Mouse (Mus musculus): ENCODE results near the gene Als2. TPM values are rescaled to one million over a fixed set of nuclear protein-coding genes. Genes with fewer than 3 reads are reported as not detected.

Als2 gene
- polyA plus RNA-seq, 1 experiment from 2014 or later = 9.6 TPM

DNA sequence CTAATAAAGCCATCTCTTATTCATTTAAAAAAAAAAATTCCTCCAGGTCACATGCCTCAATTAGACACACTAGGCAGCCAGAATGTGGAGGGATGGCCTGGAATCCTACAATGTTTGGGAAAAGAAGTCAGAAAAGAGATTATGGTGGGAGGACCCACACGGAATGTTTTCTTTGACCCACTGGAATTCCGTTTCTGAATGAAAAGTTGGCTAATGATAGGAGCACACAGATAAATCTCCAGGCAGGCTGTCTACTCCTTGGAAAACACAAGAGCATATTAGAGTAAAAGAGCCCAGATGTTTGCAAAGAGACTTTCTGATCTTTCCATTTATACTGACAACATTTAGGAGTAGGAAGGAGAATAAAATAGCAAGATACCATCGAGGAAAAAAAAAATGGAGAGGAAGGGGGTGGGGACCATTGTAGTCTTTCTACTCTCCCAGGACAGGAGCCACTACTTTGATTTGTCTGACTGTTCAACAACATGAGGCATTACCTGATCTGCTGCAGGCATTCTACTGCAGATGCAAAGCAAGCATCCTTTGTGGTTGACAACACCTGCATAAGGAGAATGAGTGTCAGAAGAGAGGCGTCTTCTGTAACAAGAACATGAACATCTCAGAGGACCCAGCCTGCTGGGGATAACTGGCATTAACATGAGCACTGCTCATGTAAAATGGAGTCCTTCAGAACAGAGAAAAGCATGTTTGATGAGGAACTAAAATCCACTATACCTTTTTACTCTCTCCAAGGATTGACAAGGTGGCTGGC lies 69.2 kb downstream of the Als2 start:
- WGBS = 74% methylated on average over 4 of the region's 4 CpGs
- H3K27ac ChIP-seq (ENCODE audit: low read depth) = no peak overlapping the region

DNA sequence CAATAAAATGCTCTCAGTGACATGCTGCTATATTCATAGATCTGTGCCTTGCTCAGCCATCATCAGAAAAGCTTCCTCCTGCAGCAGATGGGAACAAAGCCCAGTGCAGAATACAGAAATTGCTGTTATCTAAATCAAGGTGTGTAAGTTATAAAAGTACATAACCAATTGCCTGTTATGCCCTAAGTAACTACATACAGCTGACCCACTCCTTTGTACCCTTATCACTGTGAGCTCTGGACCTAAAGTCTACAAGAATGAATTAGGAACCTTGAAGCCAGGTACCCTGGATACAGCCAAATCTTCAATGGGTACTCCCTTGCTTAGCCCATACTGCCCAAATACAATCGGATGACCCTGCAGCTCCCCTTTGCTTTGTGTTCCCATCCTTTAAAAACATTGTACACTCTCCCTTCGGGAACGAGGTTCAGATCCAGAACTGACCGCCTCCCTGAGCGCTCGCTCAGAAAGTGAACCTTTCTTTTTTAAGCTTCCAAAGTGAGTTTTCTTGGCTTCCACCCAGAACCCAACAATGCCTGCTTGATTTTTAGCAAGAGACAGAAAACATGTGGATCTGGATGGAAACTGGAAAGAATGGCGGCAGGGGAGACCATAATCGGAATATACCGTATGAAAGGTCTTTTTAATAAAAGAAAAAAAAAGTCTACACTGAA lies 70.7 kb downstream of the Als2 start:
- no peaks in the 10 kb centered on the region for H3K4me1 ChIP-seq (replicated peaks; ENCODE audit: control insufficient read depth, insufficient read depth, low read length)
- ATAC-seq (replicated peaks; ENCODE audit: low FRiP score, low TSS enrichment, low read depth) (no peak), DNase-seq (ENCODE audit: low spot score) (no peak)
- WGBS = 92% methylated on average over 9 of the region's 9 CpGs
- H3K4me2 ChIP-seq (ENCODE audit: low read length) = no peak overlapping the region
- no peak overlapping the region for H3K4me3 ChIP-seq (ENCODE audit: low read depth, low read length)
- H3K9ac ChIP-seq (ENCODE audit: low read length) = no peak overlapping the region
- H3K36me3 ChIP-seq (ENCODE audit: control insufficient read depth, insufficient read depth, low read length) = peaks cover 39% of the 10 kb centered on the region
- H3K27me3 ChIP-seq (replicated peaks; ENCODE audit: control insufficient read depth, insufficient read depth, low read length) = no peaks in the 10 kb centered on the region
- no peaks in the 10 kb centered on the region for H3K9me3 ChIP-seq (ENCODE audit: control insufficient read depth, low read length)
- no peak overlapping the region for H3K27ac ChIP-seq (ENCODE audit: low read depth)

More for the DNA sequence above, 69.2 kb downstream of the Als2 start:
- Histone ChIP-seq H3K4me3 (ENCODE audit: low read depth, low read length) (no peak overlapping the region), H3K27me3 (replicated peaks; ENCODE audit: control insufficient read depth, insufficient read depth, low read length) (no peaks in the 10 kb centered on the region), H3K4me2 (ENCODE audit: low read length) (no peak overlapping the region), H3K4me1 (replicated peaks; ENCODE audit: control insufficient read depth, insufficient read depth, low read length) (peaks cover 9% of the 10 kb centered on the region), H3K9me3 (ENCODE audit: control insufficient read depth, low read length) (no peaks in the 10 kb centered on the region), H3K36me3 (ENCODE audit: control insufficient read depth, insufficient read depth, low read length) (peaks cover 36% of the 10 kb centered on the region), H3K9ac (ENCODE audit: low read length) (no peak overlapping the region)
- DNase-seq (ENCODE audit: low spot score) (no peak), ATAC-seq (replicated peaks; ENCODE audit: low FRiP score, low TSS enrichment, low read depth) (no peak)

DNA sequence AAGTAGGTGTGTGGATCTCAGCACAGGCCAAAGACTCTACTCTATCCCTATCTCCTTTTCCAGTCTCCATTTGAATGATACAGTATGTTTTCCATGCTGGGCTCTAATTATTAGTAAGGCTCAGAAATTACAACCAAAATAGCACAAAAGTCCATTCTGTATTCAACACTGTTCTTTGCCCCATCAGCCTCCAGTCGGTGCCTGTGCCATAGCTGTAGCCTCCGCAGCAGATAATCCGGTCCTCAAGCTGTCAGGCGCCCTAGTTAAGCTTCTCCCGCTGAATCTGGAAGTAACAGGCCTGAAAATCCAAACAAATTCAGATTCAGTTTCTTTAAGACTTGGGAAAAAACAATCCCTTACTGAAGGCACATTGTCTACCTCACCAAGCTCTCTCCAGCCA lies 73.1 kb downstream of the Als2 start:
- Histone ChIP-seq H3K27ac (ENCODE audit: low read depth) (no peak overlapping the region), H3K4me1 (replicated peaks; ENCODE audit: control insufficient read depth, insufficient read depth, low read length) (no peaks in the 10 kb centered on the region), H3K27me3 (replicated peaks; ENCODE audit: control insufficient read depth, insufficient read depth, low read length) (no peaks in the 10 kb centered on the region), H3K9ac (ENCODE audit: low read length) (no peak overlapping the region), H3K4me3 (ENCODE audit: low read depth, low read length) (no peak overlapping the region), H3K36me3 (ENCODE audit: control insufficient read depth, insufficient read depth, low read length) (peaks cover 29% of the 10 kb centered on the region), H3K4me2 (ENCODE audit: low read length) (no peak overlapping the region), H3K9me3 (ENCODE audit: control insufficient read depth, low read length) (no peaks in the 10 kb centered on the region)
- DNase-seq (ENCODE audit: low spot score) (no peak), ATAC-seq (replicated peaks; ENCODE audit: low FRiP score, low TSS enrichment, low read depth) (no peak)
- WGBS = 70% methylated on average over 5 of the region's 5 CpGs

DNA sequence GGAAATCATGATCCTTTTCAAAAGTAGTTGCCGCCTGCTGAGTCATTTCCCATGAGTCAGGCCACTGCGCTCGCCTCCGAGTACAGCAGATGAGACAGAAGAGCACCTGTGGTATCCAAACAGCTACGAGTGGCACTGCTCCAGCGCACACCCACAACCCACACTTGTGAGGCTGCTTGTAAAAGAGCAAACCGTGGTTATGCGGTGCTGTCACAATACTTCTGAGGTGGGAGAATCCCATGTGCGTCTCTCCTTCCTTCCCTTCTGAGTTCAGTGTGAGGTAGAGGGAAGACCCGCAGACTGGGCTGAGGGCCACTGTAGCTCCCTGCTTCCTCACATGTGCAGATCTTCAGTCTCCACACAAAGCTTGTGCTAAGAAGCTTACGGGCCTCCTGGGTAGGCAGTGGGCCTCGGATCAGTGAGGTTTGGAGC lies 74.0 kb downstream of the Als2 start, which contains the start of gene Mpp4:
TSS of gene Mpp4 (minus strand) at position 360 of the 432 bp plus-strand sequence.
- no peaks in the 10 kb centered on the region for H3K9me3 ChIP-seq (ENCODE audit: control insufficient read depth, low read length)
- 73% methylated on average over 12 of the region's 12 CpGs for WGBS
- H3K4me2 ChIP-seq (ENCODE audit: low read length) = no peak within 1 kb of the TSS
- no peaks in the 10 kb centered on the region for H3K27me3 ChIP-seq (replicated peaks; ENCODE audit: control insufficient read depth, insufficient read depth, low read length)
- H3K4me1 ChIP-seq (replicated peaks; ENCODE audit: control insufficient read depth, insufficient read depth, low read length) = no peaks in the 10 kb centered on the region
- ATAC-seq (replicated peaks; ENCODE audit: low FRiP score, low TSS enrichment, low read depth) = no peak
- no peak within 1 kb of the TSS for H3K9ac ChIP-seq (ENCODE audit: low read length)
- peaks cover 27% of the 10 kb centered on the region for H3K36me3 ChIP-seq (ENCODE audit: control insufficient read depth, insufficient read depth, low read length)
- no peak for DNase-seq (ENCODE audit: low spot score)
- no peak within 1 kb of the TSS for H3K27ac ChIP-seq (ENCODE audit: low read depth)
- H3K4me3 ChIP-seq (ENCODE audit: low read depth, low read length) = no peak within 1 kb of the TSS

DNA sequence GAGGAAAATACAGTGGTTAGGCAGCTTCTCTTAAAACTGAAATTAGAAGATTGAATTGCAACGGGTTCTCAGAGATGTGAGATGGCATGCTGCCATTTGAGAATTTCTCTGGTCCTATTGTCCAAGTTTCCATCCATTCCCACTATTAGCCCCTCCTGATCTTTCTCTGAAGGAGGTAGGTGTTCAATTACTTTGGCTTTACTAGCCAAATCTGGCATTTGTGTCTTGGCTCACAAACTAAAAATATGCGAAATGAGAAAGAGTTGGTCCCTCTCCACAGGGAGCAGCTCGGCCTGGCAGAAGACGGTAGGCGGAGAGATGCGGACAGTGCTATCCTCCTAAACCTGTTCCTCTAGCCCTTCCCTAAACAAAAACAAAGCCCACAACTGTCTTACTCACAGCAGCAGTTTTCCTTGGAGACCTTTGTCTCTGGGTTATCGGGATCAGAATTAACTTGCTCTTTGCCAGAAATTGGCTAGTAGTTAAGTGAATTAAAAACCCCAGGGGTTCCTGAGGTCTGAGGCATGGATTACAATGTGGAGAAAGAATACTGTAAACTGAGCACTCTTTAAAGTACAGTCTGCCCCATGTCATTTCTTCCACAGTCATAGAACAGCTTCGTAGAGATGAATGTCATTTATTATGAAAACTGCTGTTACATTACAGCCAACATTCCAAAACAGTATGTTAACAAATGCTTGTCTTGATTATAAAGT lies 74.6 kb downstream of the Als2 start:
- DNase-seq (ENCODE audit: low spot score) (no peak), ATAC-seq (replicated peaks; ENCODE audit: low FRiP score, low TSS enrichment, low read depth) (no peak)
- Histone ChIP-seq H3K4me1 (replicated peaks; ENCODE audit: control insufficient read depth, insufficient read depth, low read length) (no peaks in the 10 kb centered on the region), H3K4me2 (ENCODE audit: low read length) (no peak overlapping the region), H3K4me3 (ENCODE audit: low read depth, low read length) (no peak overlapping the region), H3K36me3 (ENCODE audit: control insufficient read depth, insufficient read depth, low read length) (peaks cover 23% of the 10 kb centered on the region), H3K27ac (ENCODE audit: low read depth) (no peak overlapping the region), H3K9ac (ENCODE audit: low read length) (no peak overlapping the region), H3K27me3 (replicated peaks; ENCODE audit: control insufficient read depth, insufficient read depth, low read length) (no peaks in the 10 kb centered on the region), H3K9me3 (ENCODE audit: control insufficient read depth, low read length) (no peaks in the 10 kb centered on the region)
- 76% methylated on average over 8 of the region's 8 CpGs for WGBS

DNA sequence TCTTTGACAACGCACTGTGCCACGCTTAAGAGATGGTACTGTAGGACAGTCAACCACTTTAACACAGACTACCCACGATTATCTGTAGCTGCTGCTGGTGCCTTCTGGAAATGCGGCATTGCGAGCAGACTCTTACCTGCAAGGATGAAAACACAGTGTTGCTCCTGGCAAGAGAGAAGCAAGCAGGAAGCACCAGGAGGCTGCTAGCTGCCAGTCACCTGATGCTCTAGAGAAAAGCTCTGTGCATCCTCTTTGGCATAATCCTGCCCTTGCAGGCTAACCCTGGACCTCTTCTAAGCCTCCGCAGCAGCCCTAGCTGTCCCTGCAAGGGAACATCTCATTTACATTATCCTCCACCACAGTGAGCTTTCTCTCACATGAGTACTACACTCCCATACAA lies 75.6 kb downstream of the Als2 start:
- Histone ChIP-seq H3K36me3 (ENCODE audit: control insufficient read depth, insufficient read depth, low read length) (peaks cover 16% of the 10 kb centered on the region), H3K4me1 (replicated peaks; ENCODE audit: control insufficient read depth, insufficient read depth, low read length) (no peaks in the 10 kb centered on the region), H3K27ac (ENCODE audit: low read depth) (no peak overlapping the region), H3K9ac (ENCODE audit: low read length) (no peak overlapping the region), H3K4me2 (ENCODE audit: low read length) (no peak overlapping the region), H3K4me3 (ENCODE audit: low read depth, low read length) (no peak overlapping the region), H3K27me3 (replicated peaks; ENCODE audit: control insufficient read depth, insufficient read depth, low read length) (no peaks in the 10 kb centered on the region), H3K9me3 (ENCODE audit: control insufficient read depth, low read length) (no peaks in the 10 kb centered on the region)
- WGBS = 86% methylated on average over 6 of the region's 6 CpGs
- ATAC-seq (replicated peaks; ENCODE audit: low FRiP score, low TSS enrichment, low read depth) (no peak), DNase-seq (ENCODE audit: low spot score) (no peak)

DNA sequence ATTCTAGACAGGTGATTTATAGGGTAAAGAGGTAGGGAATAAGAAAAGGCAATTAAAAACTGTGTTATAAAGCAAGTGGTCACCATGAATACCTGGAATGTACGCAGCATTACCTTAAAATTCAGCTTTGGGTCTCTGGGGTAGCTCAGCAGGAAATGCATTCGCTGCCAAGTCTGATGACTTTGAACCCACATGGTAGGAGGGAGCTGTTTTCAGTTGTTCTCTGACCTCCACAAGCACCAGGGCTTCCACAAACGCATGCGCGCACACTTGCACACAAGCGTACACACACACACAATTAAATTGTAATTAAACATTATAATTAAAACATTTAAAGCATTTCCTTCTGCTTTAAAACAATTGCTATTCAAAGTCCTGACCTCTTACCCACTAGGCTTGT lies 76.2 kb downstream of the Als2 start:
- no peak overlapping the region for H3K4me3 ChIP-seq (ENCODE audit: low read depth, low read length)
- no peaks in the 10 kb centered on the region for H3K4me1 ChIP-seq (replicated peaks; ENCODE audit: control insufficient read depth, insufficient read depth, low read length)
- H3K27me3 ChIP-seq (replicated peaks; ENCODE audit: control insufficient read depth, insufficient read depth, low read length) = no peaks in the 10 kb centered on the region
- WGBS = 91% methylated on average over 6 of the region's 6 CpGs
- H3K27ac ChIP-seq (ENCODE audit: low read depth) = no peak overlapping the region
- no peak overlapping the region for H3K9ac ChIP-seq (ENCODE audit: low read length)
- ATAC-seq (replicated peaks; ENCODE audit: low FRiP score, low TSS enrichment, low read depth) (no peak), DNase-seq (ENCODE audit: low spot score) (no peak)
- no peaks in the 10 kb centered on the region for H3K9me3 ChIP-seq (ENCODE audit: control insufficient read depth, low read length)
- peaks cover 14% of the 10 kb centered on the region for H3K36me3 ChIP-seq (ENCODE audit: control insufficient read depth, insufficient read depth, low read length)
- no peak overlapping the region for H3K4me2 ChIP-seq (ENCODE audit: low read length)

DNA sequence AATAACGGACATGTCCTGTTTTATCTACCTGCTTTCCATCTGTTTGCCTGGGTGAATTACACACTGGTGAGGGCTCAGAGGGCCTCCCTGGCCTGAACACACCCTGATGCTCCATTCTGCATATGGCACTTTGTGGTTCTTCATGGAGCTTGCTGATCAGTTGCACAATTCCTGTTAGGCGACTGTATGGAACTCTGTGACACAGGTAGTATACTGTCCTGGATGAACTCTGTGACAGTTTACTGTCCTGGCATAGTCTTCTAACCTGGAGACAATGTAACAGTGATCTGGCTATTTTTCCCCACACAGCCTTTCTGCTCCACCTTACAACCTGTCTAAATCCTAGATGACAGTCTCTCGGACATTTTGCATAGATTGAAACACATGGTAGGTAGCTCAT lies 77.9 kb downstream of the Als2 start:
- H3K9ac ChIP-seq (ENCODE audit: low read length) = no peak overlapping the region
- H3K4me1 ChIP-seq (replicated peaks; ENCODE audit: control insufficient read depth, insufficient read depth, low read length) = no peaks in the 10 kb centered on the region
- H3K9me3 ChIP-seq (ENCODE audit: control insufficient read depth, low read length) = no peaks in the 10 kb centered on the region
- H3K36me3 ChIP-seq (ENCODE audit: control insufficient read depth, insufficient read depth, low read length) = peaks cover 8% of the 10 kb centered on the region
- no peak overlapping the region for H3K4me2 ChIP-seq (ENCODE audit: low read length)
- 72% methylated on average over 3 of the region's 3 CpGs for WGBS
- H3K4me3 ChIP-seq (ENCODE audit: low read depth, low read length) = no peak overlapping the region
- no peak overlapping the region for H3K27ac ChIP-seq (ENCODE audit: low read depth)
- H3K27me3 ChIP-seq (replicated peaks; ENCODE audit: control insufficient read depth, insufficient read depth, low read length) = no peaks in the 10 kb centered on the region
- ATAC-seq (replicated peaks; ENCODE audit: low FRiP score, low TSS enrichment, low read depth) (no peak), DNase-seq (ENCODE audit: low spot score) (no peak)
